Mouse (Mus musculus) CD4-positive helper T cell, adult 2 months (primary cell): ENCODE measurements at regions not wholly inside any gene's neighbourhood (a gene's known extent, or its start where the extent isn't known, plus 50 kb on each side); places are given as distances from the start of the nearest gene placed in this dataset.
A peak's percentile ranks its signal among the peaks of the same experiment; 100 is the strongest.

Experiments
- DNase-seq: peaks from one replicate; pipeline ENCODE4 v3.0.0-alpha.2; 2012; ENCODE audit warnings: low read depth, missing footprints, low spot score

- DNase-seq = no peak
Measured at GRCm38 (mm10) chr19:36229941-36230340, 110.0 kb upstream of the Ankrd1 start.

GRCm38 (mm10) chr19:36235131-36235530 lies 113.0 kb upstream of the Pcgf5 start:
- DNase-seq = no peak

- no peak for DNase-seq
Measured at GRCm38 (mm10) chr19:36236576-36237345, 111.3 kb upstream of the Pcgf5 start.

- DNase-seq = no peak
Measured at GRCm38 (mm10) chr19:36237751-36238150, 110.4 kb upstream of the Pcgf5 start.

GRCm38 (mm10) chr19:36238536-36238935 lies 109.6 kb upstream of the Pcgf5 start:
- DNase-seq = no peak

GRCm38 (mm10) chr19:36242396-36242795 lies 105.7 kb upstream of the Pcgf5 start:
- DNase-seq = peak; percentile 83

GRCm38 (mm10) chr19:36242946-36243345 lies 105.2 kb upstream of the Pcgf5 start:
- DNase-seq = peak; percentile 60

- no peak for DNase-seq
Measured at GRCm38 (mm10) chr19:36252522-36252921, 95.6 kb upstream of the Pcgf5 start.

GRCm38 (mm10) chr19:36257748-36258538 lies 90.2 kb upstream of the Pcgf5 start:
- DNase-seq = no peak

GRCm38 (mm10) chr19:36261819-36262218 lies 86.3 kb upstream of the Pcgf5 start:
- DNase-seq = no peak

- no peak for DNase-seq
Measured at GRCm38 (mm10) chr19:36263923-36264322, 84.2 kb upstream of the Pcgf5 start.

GRCm38 (mm10) chr19:36264397-36264796 lies 83.7 kb upstream of the Pcgf5 start:
- DNase-seq = no peak

GRCm38 (mm10) chr19:36265276-36265675 lies 82.8 kb upstream of the Pcgf5 start:
- DNase-seq = no peak

GRCm38 (mm10) chr19:36266346-36266745 lies 81.8 kb upstream of the Pcgf5 start:
- DNase-seq = peak; percentile 6

GRCm38 (mm10) chr19:36273466-36273865 lies 74.6 kb upstream of the Pcgf5 start:
- no peak for DNase-seq

- no peak for DNase-seq
Measured at GRCm38 (mm10) chr19:36285465-36285864, 62.6 kb upstream of the Pcgf5 start.

- DNase-seq = no peak
Measured at GRCm38 (mm10) chr19:36290778-36291177, 57.3 kb upstream of the Pcgf5 start.

- DNase-seq = no peak
Measured at GRCm38 (mm10) chr19:36293177-36293969, 54.7 kb upstream of the Pcgf5 start.
